Mouse (Mus musculus): Measurements from ENCODE around the gene Notch2. TPM values are rescaled to one million over a fixed set of nuclear protein-coding genes. Genes with fewer than 3 reads are reported as not detected.

Gene Notch2
- polyA plus RNA-seq, 1 experiment from 2014 or later = 29.6 TPM

DNA sequence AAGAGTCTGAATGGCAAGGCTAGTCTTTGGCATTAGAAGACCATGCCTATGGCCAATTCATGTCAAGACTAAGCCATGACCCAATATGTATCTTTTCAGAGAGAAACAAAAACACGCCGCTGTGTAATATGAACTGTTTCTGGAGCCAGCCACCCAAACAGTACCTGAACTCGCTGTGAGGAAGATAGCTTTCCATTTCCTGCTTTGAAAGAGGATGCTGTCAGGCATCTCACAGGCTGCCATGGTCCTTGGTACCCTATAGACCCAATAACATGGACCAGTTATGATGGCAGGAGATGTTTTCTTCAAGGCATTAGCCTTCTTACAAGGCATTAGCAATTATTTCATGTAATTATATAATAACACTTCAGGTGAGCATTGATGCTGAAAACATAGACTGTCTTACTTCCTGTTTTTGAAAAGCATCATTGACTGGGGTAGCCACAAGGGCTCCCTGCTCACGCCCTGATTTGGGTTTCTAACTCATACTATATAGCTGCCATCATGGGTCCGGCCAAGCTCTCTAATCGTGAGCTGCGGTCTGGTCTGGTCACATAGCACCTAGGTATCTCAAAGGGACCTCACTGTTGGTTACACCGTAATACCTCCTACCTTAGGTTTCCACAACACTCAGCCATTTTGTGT is 32.5 kb upstream of the Notch2 start:
- no peak overlapping the region for H3K4me3 ChIP-seq
- H3K36me3 ChIP-seq = no peaks in the 10 kb centered on the region
- no peaks in the 10 kb centered on the region for H3K27me3 ChIP-seq (ENCODE audit: low read depth, poor library complexity, severe bottlenecking)
- peaks cover 16% of the 10 kb centered on the region; the same call in 1 of the 2 replicates for H3K4me1 ChIP-seq
- no peak overlapping the region for H3K27ac ChIP-seq
- WGBS = 92% methylated on average over 8 of the region's 8 CpGs
- H3K9me3 ChIP-seq (replicated peaks) = no peaks in the 10 kb centered on the region
- no peak for DNase-seq (ENCODE audit: low spot score)

GRCm38 (mm10) chr3:97981376-97981906 is 31.9 kb upstream of the Notch2 start:
- no peaks in the 10 kb centered on the region for H3K27me3 ChIP-seq (ENCODE audit: low read depth, poor library complexity, severe bottlenecking)
- no peak overlapping the region for H3K4me3 ChIP-seq
- no peak for DNase-seq (ENCODE audit: low spot score)
- WGBS = 39% methylated on average over 3 of the region's 3 CpGs
- H3K4me1 ChIP-seq = peaks cover 16% of the 10 kb centered on the region; the same call in 1 of the 2 replicates
- H3K27ac ChIP-seq = no peak overlapping the region
- no peaks in the 10 kb centered on the region for H3K9me3 ChIP-seq (replicated peaks)
- H3K36me3 ChIP-seq = no peaks in the 10 kb centered on the region

- H3K4me3 ChIP-seq = no peak overlapping the region
- DNase-seq (ENCODE audit: low spot score) = no peak
- no peaks in the 10 kb centered on the region for H3K9me3 ChIP-seq (replicated peaks)
- H3K27me3 ChIP-seq (ENCODE audit: low read depth, poor library complexity, severe bottlenecking) = no peaks in the 10 kb centered on the region
- peaks cover 11% of the 10 kb centered on the region; the same call in 1 of the 2 replicates for H3K4me1 ChIP-seq
- WGBS = 73% methylated on average over 10 of the region's 10 CpGs
- H3K36me3 ChIP-seq = no peaks in the 10 kb centered on the region
- H3K27ac ChIP-seq = no peak overlapping the region
These were observed 28.3 kb upstream of the Notch2 start for GRCm38 (mm10) chr3:97984870-97985506.

DNA sequence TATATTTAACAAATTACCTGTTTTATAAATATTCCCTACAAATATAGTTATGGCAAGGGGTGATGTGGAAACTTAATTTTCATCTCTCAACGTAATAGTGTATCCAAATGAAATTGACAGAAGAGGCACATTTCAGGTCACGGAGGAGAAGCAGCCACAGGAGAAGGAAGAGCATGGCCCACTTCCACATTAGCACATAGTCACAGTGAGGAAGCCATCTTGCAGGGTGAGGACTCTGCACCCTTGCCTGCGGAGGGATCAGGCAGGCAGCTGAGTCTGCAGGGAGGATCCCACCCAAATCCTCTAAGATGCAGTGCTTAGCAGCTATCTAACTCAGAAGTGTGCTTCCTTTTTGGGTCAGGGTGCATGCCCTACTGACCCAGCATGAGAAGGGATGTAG is 27.6 kb upstream of the Notch2 start:
- Histone ChIP-seq H3K36me3 (no peaks in the 10 kb centered on the region), H3K4me3 (no peak overlapping the region), H3K9me3 (replicated peaks) (no peaks in the 10 kb centered on the region), H3K27ac (no peak overlapping the region), H3K4me1 (peaks cover 11% of the 10 kb centered on the region; the same call in 1 of the 2 replicates), H3K27me3 (ENCODE audit: low read depth, poor library complexity, severe bottlenecking) (no peaks in the 10 kb centered on the region)
- DNase-seq (ENCODE audit: low spot score) = no peak
- 83% methylated on average over 3 of the region's 3 CpGs for WGBS

- H3K36me3 ChIP-seq = no peaks in the 10 kb centered on the region
- DNase-seq (ENCODE audit: low spot score) = no peak
- WGBS = 94% methylated on average over 3 of the region's 3 CpGs
- H3K27ac ChIP-seq = no peak overlapping the region
- H3K4me3 ChIP-seq = no peak overlapping the region
- H3K9me3 ChIP-seq (replicated peaks) = no peaks in the 10 kb centered on the region
- H3K4me1 ChIP-seq = peaks cover 11% of the 10 kb centered on the region
- H3K27me3 ChIP-seq (ENCODE audit: low read depth, poor library complexity, severe bottlenecking) = no peaks in the 10 kb centered on the region
These were observed 26.2 kb upstream of the Notch2 start for GRCm38 (mm10) chr3:97987153-97987552.

- Histone ChIP-seq H3K4me3 (no peak overlapping the region), H3K4me1 (peaks cover 17% of the 10 kb centered on the region), H3K27me3 (ENCODE audit: low read depth, poor library complexity, severe bottlenecking) (no peaks in the 10 kb centered on the region), H3K27ac (no peak overlapping the region), H3K9me3 (replicated peaks) (no peaks in the 10 kb centered on the region), H3K36me3 (no peaks in the 10 kb centered on the region)
- WGBS = 73% methylated on average over 4 of the region's 4 CpGs
- DNase-seq (ENCODE audit: low spot score) = no peak
These were observed 24.6 kb upstream of the Notch2 start for GRCm38 (mm10) chr3:97988756-97989155.

DNA sequence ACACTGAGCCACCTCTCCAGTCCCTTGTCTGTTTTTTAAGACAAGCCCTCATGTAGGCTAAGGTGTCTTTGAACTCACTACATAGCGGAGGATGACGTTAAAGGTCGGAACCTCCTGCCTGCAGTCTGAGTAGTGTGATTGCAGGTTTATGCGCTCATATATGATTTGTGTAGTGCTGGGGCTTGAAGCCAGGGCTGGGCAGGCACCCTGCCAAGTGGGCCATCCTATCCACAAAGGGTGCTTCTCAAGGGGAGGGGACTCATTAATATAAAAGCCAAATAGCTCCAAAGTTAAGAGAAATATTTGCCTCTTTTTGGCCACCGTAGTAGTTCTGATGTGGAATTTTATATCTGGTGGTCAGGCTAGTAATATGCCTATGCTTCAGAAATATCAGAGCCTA is 22.8 kb upstream of the Notch2 start:
- no peak for DNase-seq (ENCODE audit: low spot score)
- WGBS = 95% methylated on average over 5 of the region's 5 CpGs

GRCm38 (mm10) chr3:97992289-97992688 is 21.0 kb upstream of the Notch2 start:
- WGBS = 73% methylated on average over 4 of the region's 4 CpGs
- Histone ChIP-seq H3K27ac (no peak overlapping the region), H3K9me3 (replicated peaks) (no peaks in the 10 kb centered on the region), H3K4me1 (peaks cover 17% of the 10 kb centered on the region), H3K27me3 (ENCODE audit: low read depth, poor library complexity, severe bottlenecking) (no peaks in the 10 kb centered on the region), H3K36me3 (no peaks in the 10 kb centered on the region), H3K4me3 (no peak overlapping the region)
- DNase-seq (ENCODE audit: low spot score) = no peak

More for the DNA sequence above, 22.8 kb upstream of the Notch2 start:
- Histone ChIP-seq H3K27me3 (ENCODE audit: low read depth, poor library complexity, severe bottlenecking) (no peaks in the 10 kb centered on the region), H3K9me3 (replicated peaks) (no peaks in the 10 kb centered on the region), H3K4me1 (peaks cover 20% of the 10 kb centered on the region), H3K4me3 (no peak overlapping the region), H3K27ac (no peak overlapping the region), H3K36me3 (no peaks in the 10 kb centered on the region)

DNA sequence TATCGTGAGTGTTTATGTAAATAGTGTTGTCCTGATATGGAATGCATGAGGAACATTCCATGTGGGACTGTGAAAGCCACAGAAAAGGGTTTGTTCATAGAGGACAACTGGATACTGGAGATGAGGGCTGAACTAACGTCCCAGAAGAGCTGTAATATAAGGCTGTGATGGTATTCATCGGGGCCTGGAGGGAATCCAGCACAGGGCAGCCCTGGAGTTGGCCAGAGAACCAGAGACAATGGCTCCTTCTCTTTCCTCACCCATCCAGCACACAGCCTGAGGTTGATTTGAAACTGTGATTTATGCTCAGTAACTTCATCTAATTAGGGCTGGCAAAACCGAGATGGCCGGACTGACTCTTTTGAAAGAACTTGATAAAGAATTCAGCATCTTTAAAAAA is 20.1 kb upstream of the Notch2 start:
- DNase-seq (ENCODE audit: low spot score) = no peak
- 57% methylated on average over 5 of the region's 5 CpGs for WGBS
- Histone ChIP-seq H3K36me3 (no peaks in the 10 kb centered on the region), H3K27ac (no peak overlapping the region), H3K4me3 (no peak overlapping the region), H3K9me3 (replicated peaks) (no peaks in the 10 kb centered on the region), H3K4me1 (peaks cover 17% of the 10 kb centered on the region), H3K27me3 (ENCODE audit: low read depth, poor library complexity, severe bottlenecking) (no peaks in the 10 kb centered on the region)

DNA sequence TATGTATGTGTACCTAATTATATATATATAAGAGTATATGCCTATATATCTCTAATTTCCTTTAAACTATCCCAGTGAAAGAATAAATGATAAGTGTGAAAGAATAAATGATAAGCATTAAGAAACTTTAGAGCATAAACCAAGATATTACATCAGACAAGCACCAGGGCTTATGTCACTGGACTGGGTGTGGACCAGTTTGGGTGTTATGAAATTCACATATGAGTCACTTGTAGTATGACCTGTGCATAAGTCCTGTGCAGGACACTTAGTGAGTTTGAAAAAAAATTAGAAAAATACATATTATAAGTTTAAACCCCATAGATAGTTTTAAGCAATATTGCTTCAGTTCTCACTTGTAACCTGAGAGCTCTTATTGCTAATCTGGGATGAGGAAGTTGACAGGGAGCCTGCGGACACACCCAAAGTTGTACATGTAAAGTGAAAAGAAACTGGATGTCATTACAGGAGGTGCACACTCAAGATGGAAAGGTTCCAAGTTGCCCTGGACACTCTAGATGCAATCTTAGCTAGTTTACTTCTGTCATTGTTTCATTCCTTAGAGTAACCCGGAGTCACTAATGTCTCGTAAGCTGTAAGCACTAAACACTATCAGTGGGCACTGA is 19.3 kb upstream of the Notch2 start:
- WGBS = 93% methylated on average over 3 of the region's 3 CpGs
- H3K27me3 ChIP-seq (ENCODE audit: low read depth, poor library complexity, severe bottlenecking) = no peaks in the 10 kb centered on the region

GRCm38 (mm10) chr3:97994818-97995217 is 18.5 kb upstream of the Notch2 start:
- DNase-seq (ENCODE audit: low spot score) = no peak
- Histone ChIP-seq H3K36me3 (no peaks in the 10 kb centered on the region), H3K27me3 (ENCODE audit: low read depth, poor library complexity, severe bottlenecking) (no peaks in the 10 kb centered on the region), H3K4me3 (no peak overlapping the region), H3K27ac (no peak overlapping the region), H3K4me1 (peaks cover 17% of the 10 kb centered on the region), H3K9me3 (replicated peaks) (no peaks in the 10 kb centered on the region)
- 92% methylated on average over 5 of the region's 5 CpGs for WGBS

More for the DNA sequence above, 19.3 kb upstream of the Notch2 start:
- Histone ChIP-seq H3K4me3 (no peak overlapping the region), H3K36me3 (no peaks in the 10 kb centered on the region), H3K9me3 (replicated peaks) (no peaks in the 10 kb centered on the region), H3K27ac (no peak overlapping the region), H3K4me1 (peaks cover 17% of the 10 kb centered on the region)
- DNase-seq (ENCODE audit: low spot score) = no peak

DNA sequence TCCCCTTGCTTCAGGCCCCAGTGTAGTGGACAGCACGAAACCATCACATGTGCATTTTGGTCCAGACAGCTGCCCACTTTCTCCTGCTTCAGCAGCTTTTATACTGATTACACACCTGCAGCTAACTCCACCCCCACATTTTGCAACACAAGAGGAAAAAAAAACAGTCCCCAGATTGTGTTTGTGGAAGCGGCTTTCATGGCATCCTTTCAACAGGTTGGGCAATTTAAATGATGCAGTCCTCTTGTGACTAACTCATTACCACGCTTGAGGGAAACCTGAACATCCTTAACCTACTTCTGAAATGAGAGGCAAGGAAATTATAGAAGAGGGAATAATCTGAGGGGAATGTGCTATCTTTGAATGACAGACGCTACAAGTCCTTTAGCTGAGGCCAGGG is 15.0 kb upstream of the Notch2 start:
- DNase-seq (ENCODE audit: low spot score) = no peak
- Histone ChIP-seq H3K27me3 (ENCODE audit: low read depth, poor library complexity, severe bottlenecking) (no peaks in the 10 kb centered on the region), H3K27ac (no peak overlapping the region), H3K36me3 (no peaks in the 10 kb centered on the region), H3K9me3 (replicated peaks) (no peaks in the 10 kb centered on the region), H3K4me1 (peaks cover 10% of the 10 kb centered on the region; the same call in 1 of the 2 replicates), H3K4me3 (no peak overlapping the region)
- 80% methylated on average over 4 of the region's 4 CpGs for WGBS

- no peak for DNase-seq (ENCODE audit: low spot score)
- H3K36me3 ChIP-seq = no peaks in the 10 kb centered on the region
- H3K9me3 ChIP-seq (replicated peaks) = no peaks in the 10 kb centered on the region
- no peaks in the 10 kb centered on the region for H3K27me3 ChIP-seq (ENCODE audit: low read depth, poor library complexity, severe bottlenecking)
- 90% methylated on average over 4 of the region's 4 CpGs for WGBS
- H3K27ac ChIP-seq = no peak overlapping the region
- H3K4me3 ChIP-seq = no peak overlapping the region
- peaks cover 5% of the 10 kb centered on the region; the same call in 1 of the 2 replicates for H3K4me1 ChIP-seq
These were observed 9.8 kb upstream of the Notch2 start for GRCm38 (mm10) chr3:98003558-98003957.

All from limb, embryonic 10.5 days (tissue).